Mouse (Mus musculus) inflammation-experienced regulatory T-cells (primary cell): ENCODE data around the gene Aicda. TPM values are rescaled to one million over a fixed set of nuclear protein-coding genes. Genes with fewer than 3 reads are reported as not detected.

Experiments
- polyA plus RNA-seq, 2 experiments: library from polyadenylated mRNA; unstranded; fragments of 100-300 nt; shearing (Covaris generic); gene quantifications; one replicate each; pipeline ENCODE4 v1.2.1; 2017

The Aicda gene
- under 1 TPM in 1 of 2 experiments, not detected in 1; 0.40 TPM for polyA plus RNA-seq

DNA sequence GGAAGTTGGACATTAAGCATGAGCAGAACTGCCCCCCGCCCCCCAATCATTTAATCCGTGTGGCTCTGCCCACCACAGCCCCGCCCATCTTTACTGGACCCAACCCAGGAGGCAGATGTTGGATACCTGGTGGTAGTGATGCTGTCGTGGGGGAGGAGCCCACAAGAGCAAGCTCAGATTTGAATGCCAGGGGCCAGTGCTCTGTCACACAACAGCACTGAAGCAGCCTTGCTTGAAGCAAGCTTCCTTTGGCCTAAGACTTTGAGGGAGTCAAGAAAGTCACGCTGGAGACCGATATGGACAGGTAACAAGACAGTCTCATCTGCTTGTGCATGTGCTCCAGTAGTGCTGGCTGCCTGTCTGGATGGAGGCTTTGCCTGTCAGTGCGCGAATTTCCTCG, at the start of gene Aicda:
Gene Aicda, plus strand, starts transcription at position 196 of the 400 bp plus-strand sequence.

GRCm38 (mm10) chr6:122505545-122505944, 48.1 kb upstream of the Aicda start, which contains the start of gene Mfap5:
Gene Mfap5, plus strand, starts transcription at chr6:122505845.

DNA sequence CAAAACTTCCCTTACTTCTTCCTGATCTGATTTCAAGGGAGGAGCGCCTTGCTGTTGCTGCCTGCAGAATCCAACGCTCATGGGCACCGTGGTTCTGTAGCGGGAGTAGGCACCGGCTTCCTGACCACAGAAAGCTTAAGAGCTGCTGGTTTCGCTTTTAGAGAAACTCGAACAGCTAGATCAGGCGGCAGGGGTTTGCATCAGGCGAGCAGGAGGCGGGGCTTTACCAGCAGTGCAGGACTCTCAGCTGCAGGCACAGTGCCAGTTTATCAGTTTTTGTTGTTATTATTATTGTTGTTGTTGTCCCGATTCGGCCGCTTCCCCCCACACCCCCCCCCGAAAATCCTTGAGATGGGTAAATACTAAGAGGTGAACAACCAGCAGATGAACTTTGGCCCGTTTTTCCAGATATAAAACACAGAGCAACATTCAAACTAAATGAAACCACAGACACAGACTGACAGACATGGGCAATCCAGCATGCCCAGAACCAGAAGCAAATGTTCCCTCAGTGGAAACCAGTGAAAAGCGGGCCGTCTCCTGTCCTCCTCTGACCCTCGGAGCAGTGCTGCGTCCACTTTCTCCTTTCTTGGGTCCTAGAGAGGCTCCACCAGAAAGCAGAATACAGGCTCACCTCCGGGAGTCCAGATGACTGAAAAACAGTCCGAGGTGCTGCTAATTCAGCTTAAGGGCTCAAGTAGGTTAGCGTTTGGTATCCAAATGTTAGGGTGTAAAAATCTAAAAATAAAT, 48.8 kb downstream of the Aicda start, which contains the start of gene Apobec1:
Gene Apobec1, minus strand, starts transcription at position 203 of the 750 bp plus-strand sequence.

GRCm38 (mm10) chr6:122609771-122610170, 56.2 kb downstream of the Aicda start, which contains the start of gene Gdf3:
Gene Gdf3, minus strand, starts transcription at chr6:122610087.

Other genes starting within 250 kb of the Aicda start
- 100 to 1,000 TPM; 229 to 253 TPM for gene M6pr, start 245.1 kb upstream of the Aicda start, polyA plus RNA-seq
- 10 to 100 TPM; 10.9 to 17.1 TPM for gene Phc1, start 213.2 kb upstream of the Aicda start, polyA plus RNA-seq
- gene Rimklb, start 55.0 kb upstream of the Aicda start, polyA plus RNA-seq = under 1 TPM; 0.10 to 0.40 TPM
- under 1 TPM in 1 of 2 experiments, not detected in 1; 0.39 TPM for gene Mfap5, start 48.0 kb upstream of the Aicda start, polyA plus RNA-seq
- gene Apobec1, start 48.6 kb downstream of the Aicda start, polyA plus RNA-seq = 10 to 100 TPM; 20.4 to 24.8 TPM
- not detected for gene Gdf3, start 56.3 kb downstream of the Aicda start, polyA plus RNA-seq
- gene Dppa3, start 72.6 kb downstream of the Aicda start, polyA plus RNA-seq = not detected
- gene Nanog, start 153.7 kb downstream of the Aicda start, polyA plus RNA-seq = under 1 TPM; 0.11 to 0.23 TPM
- 10 to 100 TPM; 46.6 to 85.9 TPM for gene Slc2a3, start 247.8 kb downstream of the Aicda start, polyA plus RNA-seq